Mouse (Mus musculus): ENCODE results near the gene Ip6k2.

Gene Ip6k2

DNA sequence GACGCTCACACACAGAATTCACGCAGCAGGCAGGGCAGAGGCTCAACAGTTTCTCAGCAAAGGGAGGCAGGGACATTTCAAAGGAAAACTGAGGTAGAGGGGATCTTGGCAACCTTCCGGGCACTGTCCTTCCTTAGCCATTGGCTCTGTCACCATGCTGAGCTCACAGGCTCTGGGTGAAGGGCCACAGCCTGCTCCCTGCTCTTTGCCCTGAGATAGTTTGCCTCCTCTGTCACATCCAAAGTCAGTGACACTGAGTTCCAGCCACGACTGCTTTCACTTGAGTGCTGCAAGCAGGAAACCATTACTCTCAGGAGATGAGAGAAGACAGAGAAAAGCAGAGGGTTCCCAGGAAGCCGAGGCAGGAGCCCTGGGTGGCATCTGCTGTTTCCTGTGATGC, 36.5 kb downstream of the Ip6k2 start:
- in situ Hi-C loops (cut with MboI, MseI) = no loop called here

DNA sequence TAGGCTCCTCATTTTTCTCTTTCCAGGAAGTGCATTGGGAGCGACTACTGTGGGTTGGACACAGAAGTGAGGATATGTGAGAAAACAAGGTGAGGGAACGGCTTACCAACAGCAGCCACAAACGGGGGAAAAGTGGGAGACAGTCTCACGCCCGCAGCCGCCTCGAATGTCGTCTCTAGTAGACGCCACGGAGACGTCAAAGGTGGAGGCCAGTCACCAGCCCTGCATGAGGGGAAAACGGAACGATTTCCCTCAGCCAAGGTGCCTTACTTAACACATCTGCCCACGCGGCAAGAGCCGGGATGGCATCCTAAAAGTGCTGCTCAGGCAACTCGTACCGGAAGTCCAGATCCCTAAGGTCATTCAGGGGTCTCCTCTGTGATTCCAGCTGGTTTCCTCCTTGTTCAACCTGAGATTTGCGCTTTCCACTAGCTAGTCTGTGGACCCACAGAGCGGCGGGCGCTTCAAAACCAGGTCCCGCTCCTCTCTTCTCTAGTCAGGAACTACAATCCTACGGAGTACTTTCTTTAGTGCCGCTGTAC, 40.6 kb downstream of the Ip6k2 start:
- in situ Hi-C loops (cut with MboI, MseI) = no loop called here

DNA sequence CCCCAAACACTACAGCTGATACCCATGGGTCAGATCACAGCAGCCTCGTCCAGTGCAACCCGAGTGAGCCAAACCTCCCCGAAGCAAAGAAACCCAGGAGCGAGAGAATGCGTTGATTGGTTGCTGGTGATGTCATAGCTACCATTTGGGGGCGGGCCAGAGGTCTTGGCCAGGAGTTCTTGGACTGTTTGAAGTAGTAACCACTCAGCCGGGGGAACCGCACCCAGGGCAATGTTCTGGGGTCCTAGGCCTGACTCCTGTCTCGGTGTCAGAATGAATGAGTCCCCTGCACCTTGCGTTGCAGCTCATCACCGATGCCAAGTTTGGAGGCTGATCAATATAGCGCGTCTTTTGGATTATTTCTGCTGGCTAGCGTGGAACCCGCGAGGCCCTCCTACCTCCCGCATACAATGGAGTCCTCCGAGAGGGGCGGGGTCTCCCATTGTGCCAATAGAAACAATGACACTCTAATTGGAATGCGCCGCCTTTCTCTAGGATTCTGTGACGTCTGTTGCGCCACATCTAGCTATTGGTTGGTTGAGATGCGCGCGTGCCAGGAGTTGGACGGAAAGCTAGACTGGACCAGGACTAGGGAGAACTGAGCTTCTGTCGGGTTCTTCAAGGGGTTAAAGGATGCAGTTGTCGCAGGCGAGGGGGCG, 41.3 kb downstream of the Ip6k2 start:
- in situ Hi-C loops (cut with MboI, MseI) = no loop called here

DNA sequence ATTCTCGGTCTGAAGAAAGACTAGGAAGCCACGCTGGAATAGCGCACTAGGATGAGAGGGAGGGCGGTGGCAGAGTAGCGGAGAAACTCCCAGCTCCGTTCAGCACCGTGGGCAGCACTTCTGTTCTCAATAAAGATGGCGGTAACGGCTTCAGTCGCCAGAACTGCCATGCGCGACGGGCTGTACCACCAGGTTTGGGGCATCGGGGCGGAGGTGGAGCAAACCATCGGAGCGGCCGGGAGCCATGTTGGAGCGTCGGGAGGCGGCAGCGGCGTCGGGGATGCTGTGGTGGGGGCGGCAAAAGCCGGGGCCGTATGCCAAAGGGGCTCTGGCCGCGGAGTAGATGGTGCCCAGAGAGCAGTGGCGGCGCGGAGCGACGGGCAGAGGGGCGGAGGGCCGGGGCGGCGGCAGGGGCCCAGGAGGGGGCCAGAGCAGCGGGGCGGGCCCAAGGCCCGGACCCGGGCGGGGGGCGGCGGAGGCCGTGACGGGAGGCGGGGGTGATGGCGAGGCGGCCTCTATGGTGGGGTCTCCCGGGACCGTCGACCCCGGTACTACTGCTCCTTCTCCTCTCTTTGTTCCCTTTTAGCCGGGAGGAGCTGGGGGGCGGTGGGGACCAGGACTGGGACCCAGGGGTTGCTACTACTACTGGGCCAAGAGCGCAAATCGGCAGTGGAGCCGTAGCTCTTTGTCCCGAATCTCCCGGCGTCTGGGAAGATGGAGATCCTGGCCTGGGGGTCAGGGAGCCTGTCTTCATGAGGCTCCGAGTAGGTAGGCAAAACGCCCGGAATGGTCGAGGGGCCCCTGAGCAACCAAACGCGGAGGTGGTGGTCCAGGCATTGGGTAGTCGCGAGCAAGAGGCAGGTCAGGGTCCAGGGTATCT, 42.5 kb downstream of the Ip6k2 start, which contains the start of gene Celsr3:
Gene Celsr3 (plus strand): TSS at position 501 of the 880 bp plus-strand sequence.
- in situ Hi-C loops (cut with MboI, MseI) = no loop called here

DNA sequence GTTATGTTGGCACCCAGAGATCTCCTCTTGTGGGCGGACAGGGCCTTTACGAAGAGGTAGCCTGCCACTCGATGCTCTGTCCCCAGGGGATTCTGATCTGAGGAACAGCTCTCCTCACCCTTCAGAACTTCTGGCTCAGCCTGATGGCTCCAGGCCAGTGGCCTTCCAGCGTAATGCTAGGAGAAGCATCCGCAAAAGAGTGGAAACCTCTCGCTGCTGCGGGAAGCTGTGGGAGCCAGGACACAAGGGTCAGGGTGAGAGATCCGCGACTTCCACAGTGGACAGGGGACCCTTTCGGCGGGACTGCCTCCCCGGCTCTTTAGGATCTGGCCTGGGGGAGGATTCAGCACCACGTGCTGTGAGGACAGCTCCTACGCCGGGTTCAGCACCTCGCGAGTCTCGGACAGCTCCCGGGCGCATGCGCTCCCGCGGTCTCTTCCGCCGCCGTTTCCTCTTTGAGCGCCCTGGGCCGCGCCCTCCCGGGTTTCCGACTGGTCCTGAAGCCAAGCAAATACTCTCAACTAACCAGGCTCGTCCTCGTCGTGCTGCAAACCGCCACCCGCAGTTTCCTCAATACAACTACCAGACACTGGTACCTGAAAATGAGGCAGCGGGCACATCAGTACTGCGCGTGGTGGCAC, 43.2 kb downstream of the Ip6k2 start:
- in situ Hi-C loops (cut with MboI, MseI) = no loop called here

DNA sequence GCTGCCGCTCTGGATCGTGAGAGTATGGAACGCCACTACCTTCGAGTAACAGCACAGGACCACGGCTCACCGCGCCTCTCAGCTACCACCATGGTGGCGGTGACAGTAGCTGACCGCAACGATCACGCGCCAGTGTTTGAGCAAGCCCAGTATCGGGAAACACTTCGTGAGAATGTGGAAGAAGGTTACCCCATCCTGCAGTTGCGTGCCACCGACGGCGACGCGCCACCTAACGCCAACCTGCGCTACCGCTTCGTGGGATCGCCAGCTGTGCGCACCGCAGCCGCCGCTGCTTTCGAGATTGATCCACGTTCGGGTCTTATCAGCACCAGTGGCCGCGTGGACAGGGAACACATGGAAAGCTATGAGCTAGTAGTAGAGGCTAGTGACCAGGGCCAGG, 43.9 kb downstream of the Ip6k2 start:
- in situ Hi-C loops (cut with MboI, MseI) = no loop called here

DNA sequence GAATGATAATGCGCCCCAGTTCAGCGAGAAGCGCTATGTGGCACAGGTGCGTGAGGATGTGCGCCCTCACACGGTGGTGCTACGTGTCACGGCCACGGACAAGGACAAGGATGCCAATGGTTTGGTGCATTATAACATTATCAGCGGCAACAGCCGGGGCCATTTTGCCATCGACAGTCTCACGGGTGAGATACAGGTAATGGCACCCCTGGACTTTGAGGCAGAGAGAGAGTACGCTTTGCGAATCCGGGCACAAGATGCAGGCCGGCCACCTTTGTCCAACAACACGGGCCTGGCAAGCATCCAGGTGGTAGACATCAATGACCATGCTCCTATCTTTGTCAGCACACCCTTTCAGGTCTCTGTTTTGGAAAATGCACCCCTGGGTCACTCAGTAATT, 44.3 kb downstream of the Ip6k2 start:
- in situ Hi-C loops (cut with MboI, MseI) = no loop called here

DNA sequence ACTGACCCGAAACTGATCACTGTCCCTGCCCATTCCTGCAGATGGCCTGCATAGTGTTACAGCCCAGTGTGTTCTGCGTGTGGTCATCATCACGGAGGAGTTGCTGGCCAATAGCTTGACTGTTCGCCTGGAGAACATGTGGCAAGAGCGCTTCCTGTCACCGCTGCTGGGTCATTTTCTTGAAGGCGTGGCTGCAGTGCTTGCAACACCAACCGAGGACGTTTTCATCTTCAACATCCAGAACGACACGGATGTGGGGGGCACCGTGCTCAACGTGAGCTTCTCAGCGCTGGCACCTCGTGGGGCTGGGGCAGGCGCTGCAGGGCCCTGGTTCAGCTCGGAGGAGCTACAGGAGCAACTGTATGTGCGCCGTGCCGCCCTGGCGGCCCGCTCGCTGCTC, 48.0 kb downstream of the Ip6k2 start:
- in situ Hi-C loops (cut with MboI, MseI) = no loop called here

DNA sequence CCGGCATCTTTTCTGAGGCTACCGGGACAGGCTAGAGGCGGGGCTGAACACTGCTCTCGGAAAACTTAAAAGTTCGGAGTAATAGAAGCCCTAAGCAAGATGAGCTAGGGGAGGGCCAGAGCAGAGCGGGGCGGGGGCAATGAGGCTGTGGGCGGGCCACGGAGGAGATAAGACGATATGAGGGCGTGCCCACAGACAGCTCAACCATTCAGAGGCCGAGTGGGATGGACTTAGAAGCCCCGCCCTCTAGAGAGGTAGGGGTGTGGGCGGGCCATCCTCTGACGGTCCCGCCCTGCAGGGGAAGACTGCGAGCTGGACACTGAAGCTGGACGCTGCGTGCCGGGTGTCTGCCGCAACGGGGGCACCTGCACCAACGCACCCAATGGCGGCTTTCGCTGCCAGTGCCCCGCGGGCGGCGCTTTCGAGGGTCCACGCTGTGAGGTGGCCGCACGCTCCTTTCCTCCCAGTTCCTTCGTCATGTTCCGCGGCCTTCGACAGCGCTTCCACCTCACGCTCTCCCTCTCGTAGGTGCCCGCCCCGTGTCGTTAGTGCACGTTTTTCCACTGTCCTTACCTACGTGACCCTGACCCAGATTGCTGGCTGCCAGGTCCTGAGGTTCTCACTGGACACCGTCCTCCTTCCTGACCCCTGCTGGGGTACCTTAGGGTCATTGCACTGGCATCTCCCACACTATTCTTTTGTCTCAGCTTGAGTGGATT, 49.0 kb downstream of the Ip6k2 start:
- in situ Hi-C loops (cut with MboI, MseI) = no loop called here

DNA sequence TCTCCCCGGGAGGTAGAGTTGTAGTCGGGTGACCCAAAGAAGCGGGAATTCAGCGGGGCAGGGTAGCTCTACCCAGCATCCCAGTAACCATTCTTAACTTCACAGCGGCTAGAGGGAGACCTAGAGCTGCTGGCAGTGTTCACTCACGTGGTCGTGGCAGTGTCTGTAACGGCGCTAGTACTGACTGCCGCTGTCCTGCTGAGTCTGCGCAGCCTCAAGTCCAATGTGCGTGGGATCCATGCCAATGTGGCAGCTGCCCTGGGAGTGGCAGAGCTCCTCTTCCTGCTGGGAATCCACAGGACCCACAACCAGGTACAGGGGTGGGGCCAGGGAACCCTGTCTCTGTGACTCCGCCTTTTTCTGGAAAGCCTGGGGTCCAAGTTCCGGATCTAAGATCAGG, 59.4 kb downstream of the Ip6k2 start:
- in situ Hi-C loops (cut with MboI, MseI) = no loop called here

DNA sequence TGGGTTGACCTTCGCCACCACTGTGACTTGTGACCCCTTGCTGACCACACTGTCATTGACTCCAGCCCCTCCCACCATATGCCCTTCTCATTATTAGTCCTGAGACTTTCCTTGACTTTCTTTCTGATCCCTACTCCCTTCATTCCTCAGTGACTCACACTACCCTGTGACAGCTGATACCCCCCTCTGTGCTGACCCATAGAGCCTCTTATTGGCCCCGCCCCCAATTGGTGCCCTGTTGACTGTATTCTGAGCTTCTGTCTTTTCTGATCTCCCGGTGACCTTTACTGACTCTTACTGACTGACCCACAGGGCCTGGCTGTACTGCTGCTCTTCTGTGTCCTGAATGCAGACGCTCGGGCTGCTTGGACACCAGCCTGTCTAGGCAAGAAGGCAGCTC, 61.8 kb downstream of the Ip6k2 start:
- in situ Hi-C loops (cut with MboI, MseI) = no loop called here

DNA sequence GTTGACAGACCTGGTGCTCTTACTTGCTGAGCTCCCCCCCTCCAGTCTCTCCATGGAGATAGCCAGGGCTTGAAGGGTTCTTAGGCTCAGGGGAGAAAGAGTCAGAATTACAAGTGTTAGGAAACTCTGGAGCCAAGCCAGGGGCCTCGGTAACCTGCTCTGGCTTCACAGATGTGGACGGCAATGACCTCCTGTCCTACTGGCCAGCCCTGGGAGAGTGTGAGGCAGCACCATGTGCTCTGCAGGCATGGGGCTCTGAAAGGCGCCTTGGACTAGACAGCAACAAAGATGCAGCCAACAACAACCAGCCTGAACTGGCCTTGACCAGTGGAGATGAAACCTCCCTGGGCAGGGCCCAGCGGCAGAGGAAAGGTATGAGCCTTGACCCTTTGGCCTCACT, 63.8 kb downstream of the Ip6k2 start:
- in situ Hi-C loops (cut with MboI, MseI) = no loop called here

DNA sequence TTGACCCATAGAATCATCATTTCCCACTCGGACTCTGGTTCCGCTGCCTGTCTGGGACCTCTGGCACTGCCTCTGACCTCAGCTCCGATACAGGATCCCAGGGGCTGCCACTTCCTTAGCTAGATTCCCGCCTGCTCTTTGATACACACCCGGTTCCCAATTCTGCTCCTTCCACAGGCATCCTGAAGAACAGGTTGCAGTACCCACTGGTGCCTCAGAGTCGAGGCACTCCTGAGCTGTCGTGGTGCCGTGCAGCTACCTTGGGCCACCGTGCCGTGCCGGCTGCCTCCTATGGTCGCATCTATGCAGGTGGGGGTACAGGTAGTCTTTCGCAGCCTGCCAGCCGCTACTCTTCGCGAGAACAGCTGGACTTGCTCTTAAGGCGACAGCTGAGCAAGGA, 64.8 kb downstream of the Ip6k2 start:
- in situ Hi-C loops (cut with MboI, MseI) = no loop called here

DNA sequence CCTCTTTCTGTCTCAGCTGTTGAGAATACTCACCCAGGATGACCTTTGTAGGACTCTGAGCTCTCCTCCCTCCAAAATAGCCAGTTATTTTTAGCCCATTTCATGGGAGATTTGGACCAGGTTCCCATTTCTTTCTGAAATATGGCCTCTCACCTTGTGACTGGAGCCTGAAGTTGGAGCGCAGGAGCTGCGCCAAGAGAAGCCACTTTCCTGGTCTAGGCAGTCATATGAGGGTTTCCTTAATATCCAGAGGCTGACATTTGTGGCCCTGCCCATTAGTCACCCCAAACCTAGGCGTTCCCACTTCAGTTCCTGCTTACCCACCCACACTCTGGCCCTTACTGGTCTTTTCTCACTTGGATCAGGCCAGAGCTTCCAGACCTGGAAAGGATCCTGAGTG, 69.4 kb downstream of the Ip6k2 start, which contains the start of gene Slc26a6:
Gene Slc26a6 (plus strand): TSS at position 308 of the 400 bp plus-strand sequence.
- in situ Hi-C loops (cut with MboI, MseI) = no loop called here

DNA sequence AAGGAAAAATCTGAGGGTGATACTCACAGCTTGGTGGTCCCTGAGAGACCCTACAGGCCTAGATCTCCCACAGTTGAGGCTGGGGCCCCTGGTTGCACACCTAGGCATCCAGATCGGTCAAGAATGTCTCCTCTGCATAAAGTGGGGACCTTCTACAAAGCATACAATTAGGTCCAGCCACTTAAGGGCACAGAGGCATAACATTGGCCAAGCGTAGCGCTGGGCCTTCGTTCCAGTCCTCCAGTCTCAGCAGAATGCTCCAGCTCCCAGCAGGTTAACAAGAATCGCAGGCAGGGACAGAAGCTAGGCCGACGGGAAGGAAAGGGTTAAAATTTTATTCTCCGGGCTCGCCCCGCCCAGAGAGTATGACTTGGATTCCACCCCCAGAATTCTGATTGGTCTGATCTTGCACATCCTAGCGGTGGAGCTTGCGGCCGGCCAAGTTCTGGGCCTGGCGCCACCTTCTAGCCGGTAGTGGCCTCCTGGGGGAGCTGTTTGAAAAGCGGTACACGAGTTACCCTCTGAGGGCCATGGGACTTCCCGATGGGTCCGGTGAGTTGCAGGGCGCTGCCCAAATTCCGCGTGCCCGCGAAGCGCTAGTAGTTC, 70.1 kb downstream of the Ip6k2 start:
- in situ Hi-C loops (cut with MboI, MseI) = no loop called here

DNA sequence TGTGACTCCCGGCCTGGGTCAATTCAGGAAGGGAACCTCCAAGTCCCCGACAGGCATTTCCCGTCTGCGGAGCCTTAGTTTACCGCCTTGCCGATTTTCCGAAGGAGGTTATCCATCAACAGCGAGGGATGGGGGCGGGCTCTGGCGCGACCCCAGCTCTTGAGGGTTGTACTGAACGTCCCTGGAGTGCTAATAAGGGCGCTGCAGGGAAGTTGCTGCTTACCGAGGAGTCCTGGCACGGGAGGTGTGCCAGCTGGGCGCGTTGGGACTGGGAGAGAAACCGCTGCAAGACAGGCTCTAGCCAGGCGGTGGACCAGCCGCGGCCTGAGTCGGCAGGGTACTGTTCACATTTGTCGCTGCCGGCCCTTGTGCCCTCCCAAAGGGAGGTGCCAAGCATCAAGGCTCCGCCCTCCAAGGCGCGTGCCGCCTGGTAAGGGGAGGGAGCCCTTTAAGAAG, 70.7 kb downstream of the Ip6k2 start:
- in situ Hi-C loops (cut with MboI, MseI) = no loop called here

DNA sequence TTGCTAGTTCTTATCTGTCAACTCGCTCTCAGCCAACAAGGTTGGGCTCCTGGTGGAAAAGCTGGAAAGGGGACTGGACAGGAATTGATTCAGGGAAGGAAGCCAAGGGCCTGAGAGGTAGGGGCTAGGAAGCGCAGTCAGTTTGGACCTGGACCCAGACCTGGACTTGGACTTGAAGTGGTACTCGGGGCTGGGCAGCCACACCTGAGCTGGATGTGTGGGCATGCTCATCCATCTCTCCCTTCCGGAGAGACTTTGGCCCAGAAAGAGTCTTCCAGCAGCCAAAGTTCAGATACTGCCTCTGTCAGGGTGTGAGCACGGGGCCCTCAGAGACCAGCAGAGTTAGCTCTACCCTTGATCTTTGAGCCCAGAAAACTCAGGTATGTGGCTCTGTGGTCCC, 71.7 kb downstream of the Ip6k2 start:
- in situ Hi-C loops (cut with MboI, MseI) = loop anchor here (5.0 kb wide), 1 partner anchor 62 kb away; no protein-coding TSS in a partner anchor
